Mouse (Mus musculus) lung, postnatal 25 days (tissue): ENCODE measurements around the gene Fip1l1.

Source experiments
- DNase-seq: peaks from one replicate; pipeline ENCODE4 v3.0.0; 2022; ENCODE audit warnings: low spot score

Fip1l1 gene

GRCm38 (mm10) chr5:74535240-74536021, at the start of gene Fip1l1:
Gene Fip1l1 (plus strand): TSS chr5:74535449.
- DNase-seq, result peak; percentile 89

GRCm38 (mm10) chr5:74492705-74493104, 42.5 kb upstream of the Fip1l1 start:
- no peak for DNase-seq

- DNase-seq, result no peak
Observed at GRCm38 (mm10) chr5:74511686-74512085, 23.6 kb upstream of the Fip1l1 start.

GRCm38 (mm10) chr5:74527025-74527424, 8.2 kb upstream of the Fip1l1 start:
- no peak for DNase-seq

GRCm38 (mm10) chr5:74530785-74531184, 4.5 kb upstream of the Fip1l1 start:
- DNase-seq, result no peak

- DNase-seq, result peak; percentile 98
Observed at GRCm38 (mm10) chr5:74531630-74532280, 3.5 kb upstream of the Fip1l1 start, which contains the start of gene Scfd2. Gene Scfd2 (minus strand): TSS chr5:74531759.

- DNase-seq, result no peak
Observed at GRCm38 (mm10) chr5:74536180-74536947, 1.1 kb downstream of the Fip1l1 start.

GRCm38 (mm10) chr5:74545606-74546005, 10.4 kb downstream of the Fip1l1 start:
- DNase-seq, result no peak

- DNase-seq, result no peak
Observed at GRCm38 (mm10) chr5:74549566-74549965, 14.3 kb downstream of the Fip1l1 start.

GRCm38 (mm10) chr5:74561151-74561550, 25.9 kb downstream of the Fip1l1 start:
- DNase-seq, result no peak

GRCm38 (mm10) chr5:74571767-74572166, 36.5 kb downstream of the Fip1l1 start:
- peak; percentile 57 for DNase-seq

- no peak for DNase-seq
Observed at GRCm38 (mm10) chr5:74589133-74589532, 53.9 kb downstream of the Fip1l1 start.

GRCm38 (mm10) chr5:74591413-74591812, 56.2 kb downstream of the Fip1l1 start:
- no peak for DNase-seq

- DNase-seq, result no peak
Observed at GRCm38 (mm10) chr5:74593147-74593546, 57.9 kb downstream of the Fip1l1 start.

GRCm38 (mm10) chr5:74600010-74600409, 64.8 kb downstream of the Fip1l1 start:
- DNase-seq, result no peak

- DNase-seq, result no peak
Observed at GRCm38 (mm10) chr5:74601171-74601570, 65.9 kb downstream of the Fip1l1 start.

- no peak for DNase-seq
Observed at GRCm38 (mm10) chr5:74601965-74602364, 66.7 kb downstream of the Fip1l1 start.

GRCm38 (mm10) chr5:74602371-74602770, 67.1 kb downstream of the Fip1l1 start:
- no peak for DNase-seq

GRCm38 (mm10) chr5:74603306-74603705, 68.1 kb downstream of the Fip1l1 start:
- peak; percentile 63 for DNase-seq

- DNase-seq, result no peak
Observed at GRCm38 (mm10) chr5:74606213-74606612, 71.0 kb downstream of the Fip1l1 start.

GRCm38 (mm10) chr5:74610511-74610910, 75.3 kb downstream of the Fip1l1 start:
- no peak for DNase-seq

GRCm38 (mm10) chr5:74612713-74613112, 77.5 kb downstream of the Fip1l1 start:
- DNase-seq, result peak; percentile 13
